ENCODE assay signal across 8 mouse cellular contexts in the genomic region with DNA sequence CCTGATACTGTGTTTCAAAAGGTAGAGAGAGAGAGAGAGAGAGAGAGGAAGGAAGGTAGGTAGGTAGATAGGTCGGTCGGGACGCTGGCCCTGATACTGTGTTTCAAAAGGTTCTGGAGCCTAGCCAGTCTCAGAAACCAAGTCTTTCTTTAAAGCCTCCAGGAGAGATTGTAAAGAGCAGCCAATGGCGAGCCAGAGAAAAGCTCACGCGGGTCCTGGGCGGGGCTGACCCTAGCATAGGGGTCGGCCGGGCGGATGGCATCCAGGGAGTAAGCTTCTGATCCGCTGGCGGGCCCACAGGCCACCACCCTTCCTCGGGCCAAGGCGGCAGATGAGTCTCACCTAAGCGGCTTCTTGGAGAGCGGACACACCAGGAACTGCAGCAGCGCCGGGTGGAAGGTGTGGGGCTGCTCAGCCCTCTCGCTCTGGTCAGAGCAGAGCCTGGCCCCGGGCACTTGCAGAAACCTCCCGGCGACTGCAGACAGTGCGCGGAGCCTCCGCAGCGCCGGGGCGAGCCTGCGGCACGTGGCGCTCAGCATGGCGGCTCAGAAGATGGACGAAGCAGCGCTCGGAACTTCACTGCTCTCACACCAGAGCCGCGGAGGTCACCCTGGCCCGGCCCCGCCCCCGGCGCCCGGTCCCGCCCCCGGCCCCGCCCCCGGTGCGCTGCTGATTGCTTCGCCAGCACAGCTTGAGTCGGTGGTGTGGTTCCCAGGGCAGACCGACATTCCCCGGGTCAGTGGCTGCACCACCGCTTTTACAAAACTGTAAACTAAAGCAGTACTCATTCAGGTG. TPM values are rescaled to one million over a fixed set of nuclear protein-coding genes. Genes with fewer than 3 reads are reported as not detected.
DNase-seq lines count a peak whose midpoint lies in the region; ATAC-seq and TF ChIP-seq lines count a peak whose summit lies in the region.

A gene (minus strand): TSS at position 612 of the 795 bp plus-strand sequence.

- H3K27me3 ChIP-seq in embryonic facial prominence, embryonic 14.5 days (replicated peaks; ENCODE audit: control insufficient read depth, insufficient read depth, low read length) = no peaks in the 10 kb centered on the region
- no peaks in the 10 kb centered on the region for H3K27me3 ChIP-seq in heart, adult 2 months (ENCODE audit: control insufficient read depth, insufficient read depth, low read length)
- H3K27me3 ChIP-seq in limb, embryonic 13.5 days = no peaks in the 10 kb centered on the region
- no peaks in the 10 kb centered on the region for H3K27me3 ChIP-seq in midbrain, embryonic 16.5 days (ENCODE audit: control insufficient read depth, insufficient read depth, low read depth, low read length)

- 0 out of 2 replicates have a peak, but pooled peaks cover 2% of the 10 kb centered on the region for H3K4me1 ChIP-seq in embryonic facial prominence, embryonic 14.5 days (ENCODE audit: control insufficient read depth, insufficient read depth, low read length)
- peaks cover 1% of the 10 kb centered on the region; the same call in 1 of the 2 replicates for H3K4me1 ChIP-seq in heart, adult 2 months (ENCODE audit: control insufficient read depth, insufficient read depth, low read length)
- H3K4me1 ChIP-seq in limb, embryonic 13.5 days = no peaks in the 10 kb centered on the region
- peaks cover 3% of the 10 kb centered on the region; the same call in 1 of the 2 replicates for H3K4me1 ChIP-seq in midbrain, embryonic 16.5 days (ENCODE audit: control insufficient read depth, insufficient read depth, low read length)

- H3K9ac ChIP-seq in embryonic facial prominence, embryonic 14.5 days (ENCODE audit: low read depth, low read length) = peak within 1 kb of the TSS; percentile 82
- H3K9ac ChIP-seq in heart, adult 2 months (ENCODE audit: low read depth, low read length) = peak within 1 kb of the TSS; percentile 85
- H3K9ac ChIP-seq in limb, embryonic 13.5 days = peak within 1 kb of the TSS; percentile 84
- H3K9ac ChIP-seq in midbrain, embryonic 16.5 days (ENCODE audit: low read depth, low read length) = peak within 1 kb of the TSS; percentile 86

- peak; percentile 93 for DNase-seq in 3134 (ENCODE audit: extremely low read depth, insufficient read length, low spot score)
- DNase-seq in adrenal gland, postnatal 36 days = peak; percentile 90 to 93
- DNase-seq in embryonic facial prominence, embryonic 14.5 days (ENCODE audit: low spot score) = peak; percentile 93
- peak; percentile 88 to 90 for DNase-seq in heart, adult 2 months
- DNase-seq in kidney, adult 8-10 months = peak; percentile 92 to 93
- peak; percentile 86 to 88 for DNase-seq in spleen, postnatal 10 days (ENCODE audit: low spot score in 2 of 2)

- TF ChIP-seq EP300 in heart, adult 2 months (IDR thresholded peaks at IDR 0.05; ENCODE audit: insufficient read depth, low read depth, low read length) = no peak

- intact Hi-C loops in heart, adult 2 months (cut with DNase I) = loop anchor here (1.0 to 10.0 kb wide), 3 partner anchors 12 to 767 kb away; a partner anchor contains a TSS

- under 1% methylated on average over 19 of the region's 52 CpGs for WGBS in embryonic facial prominence, embryonic 14.5 days
- under 1% methylated on average over 52 of the region's 52 CpGs for WGBS in heart, adult 2 months
- under 1% methylated on average over 52 of the region's 52 CpGs for WGBS in limb, embryonic 13.5 days
- 0% methylated on average over 47 of the region's 52 CpGs for WGBS in midbrain, embryonic 16.5 days

- no peaks in the 10 kb centered on the region for H3K9me3 ChIP-seq in embryonic facial prominence, embryonic 14.5 days (ENCODE audit: control insufficient read depth, low read length)
- no peaks in the 10 kb centered on the region for H3K9me3 ChIP-seq in limb, embryonic 13.5 days
- no peaks in the 10 kb centered on the region for H3K9me3 ChIP-seq in midbrain, embryonic 16.5 days (replicated peaks; ENCODE audit: control insufficient read depth, low read length, poor library complexity, severe bottlenecking)

- ATAC-seq in embryonic facial prominence, embryonic 14.5 days (ENCODE audit: low read depth) = peak; percentile 97
- ATAC-seq in limb, embryonic 13.5 days (ENCODE audit: low FRiP score, low read depth) = peak; percentile 97
- peak; percentile 98 for ATAC-seq in midbrain, embryonic 16.5 days

- peak within 1 kb of the TSS; percentile 91 for H3K27ac ChIP-seq in embryonic facial prominence, embryonic 14.5 days (replicated peaks; ENCODE audit: low read depth, low read length)
- peak within 1 kb of the TSS; percentile 99 for H3K27ac ChIP-seq in heart, adult 2 months
- peak within 1 kb of the TSS; percentile 90 for H3K27ac ChIP-seq in limb, embryonic 13.5 days
- peak within 1 kb of the TSS; percentile 90 for H3K27ac ChIP-seq in midbrain, embryonic 16.5 days (ENCODE audit: low read length)

- TF ChIP-seq POLR2A in heart, adult 2 months (IDR thresholded peaks at IDR 0.05; ENCODE audit: insufficient read depth, low read depth, low read length) = peak; percentile 70

- TF ChIP-seq CTCF in heart, adult 2 months (IDR thresholded peaks at IDR 0.05) = peak; percentile 52

- no peaks in the 10 kb centered on the region for H3K79me2 ChIP-seq in heart, adult 2 months (replicated peaks; ENCODE audit: control insufficient read depth, insufficient read depth, low read length)

- peak within 1 kb of the TSS; percentile 86 for H3K4me3 ChIP-seq in embryonic facial prominence, embryonic 14.5 days (ENCODE audit: low read depth, low read length)
- H3K4me3 ChIP-seq in heart, adult 2 months = peak within 1 kb of the TSS; percentile 97
- H3K4me3 ChIP-seq in limb, embryonic 13.5 days = peak within 1 kb of the TSS; percentile 78
- H3K4me3 ChIP-seq in midbrain, embryonic 16.5 days (ENCODE audit: low read depth, low read length) = peak within 1 kb of the TSS; percentile 76

- H3K4me2 ChIP-seq in embryonic facial prominence, embryonic 14.5 days (ENCODE audit: low read depth, low read length) = peak within 1 kb of the TSS; percentile 65
- peak within 1 kb of the TSS; percentile 64 for H3K4me2 ChIP-seq in limb, embryonic 13.5 days (replicated peaks)
- H3K4me2 ChIP-seq in midbrain, embryonic 16.5 days (ENCODE audit: low read length) = peak within 1 kb of the TSS; percentile 70

- peaks cover 13% of the 10 kb centered on the region; the same call in 1 of the 2 replicates for H3K36me3 ChIP-seq in embryonic facial prominence, embryonic 14.5 days (ENCODE audit: control insufficient read depth, insufficient read depth, low read length)
- peaks cover 5% of the 10 kb centered on the region; the same call in 1 of the 2 replicates for H3K36me3 ChIP-seq in heart, adult 2 months (ENCODE audit: control insufficient read depth, insufficient read depth, low read length)
- peaks cover 29% of the 10 kb centered on the region for H3K36me3 ChIP-seq in limb, embryonic 13.5 days
- H3K36me3 ChIP-seq in midbrain, embryonic 16.5 days (ENCODE audit: control insufficient read depth, insufficient read depth, low read length) = no peaks in the 10 kb centered on the region

RNA-seq across cellular contexts. Expression of the gene that starts here (rescaled TPM):
- total RNA-seq in adrenal gland, postnatal 36 days (2021) = 10 to 100 TPM; 15.7 to 16.4 TPM
- polyA plus RNA-seq in embryonic facial prominence, embryonic 14.5 days (2014; fragmentation: Nextera tagmentation; extraction: Ambion mirVana) = 13.1 and 14.3 TPM in 2 replicates
- 10 to 100 TPM; 21.5 to 24.6 TPM for total RNA-seq in heart, adult 2 months (2021)
- 20.3 and 38.6 TPM in 2 replicates for polyA plus RNA-seq in heart, adult 2 months (2012; rRNA removed)
- polyA plus RNA-seq in limb, embryonic 13.5 days (2015; fragmentation: Nextera tagmentation; extraction: Ambion mirVana) = 16.8 and 17.0 TPM in 2 replicates
- polyA plus RNA-seq in midbrain, embryonic 16.5 days (2015; fragmentation: Nextera tagmentation; extraction: Ambion mirVana) = 13.9 and 15.5 TPM in 2 replicates

Comparison
In these comparisons a context has a peak if more than half of its experiments do, and no peak if none do; other contexts are left out.
1. Peak in every context shown above with its lines: DNase-seq, ATAC-seq, H3K4me3 ChIP-seq and H3K27ac ChIP-seq.